Mouse (Mus musculus): ENCODE results near the gene Kat6b. TPM values are rescaled to one million over a fixed set of nuclear protein-coding genes. Genes with fewer than 3 reads are reported as not detected.

Gene Kat6b
- polyA plus RNA-seq, 1 experiment from 2014 or later, result 21.4 TPM

DNA sequence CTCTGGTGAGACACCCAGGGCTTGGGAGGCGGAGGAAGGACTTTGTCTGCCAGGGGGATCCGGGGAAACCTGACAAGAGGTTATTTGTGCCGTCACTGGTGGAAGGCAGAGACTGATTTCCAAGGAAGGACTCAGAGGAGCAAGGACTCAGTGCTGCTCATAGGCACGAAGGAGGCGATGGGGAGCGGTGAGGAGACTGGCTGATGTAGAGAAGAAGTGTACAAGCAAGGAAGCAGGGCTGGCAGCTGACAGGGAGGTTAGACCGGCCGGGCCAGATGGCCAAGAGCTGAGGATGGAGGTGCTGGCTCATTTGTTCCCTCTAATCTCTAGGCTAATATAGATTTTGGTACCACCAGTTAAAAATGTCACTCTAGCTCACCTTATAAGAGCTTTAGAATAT is 72.8 kb downstream of the Kat6b start:
- in situ Hi-C loops (cut with MboI; ENCODE audit: low pct_unique_long_range_greater_than_20kb), result no loop called here
- no peaks in the 10 kb centered on the region for H3K27me3 ChIP-seq
- no peak for TF ChIP-seq CTCF (IDR thresholded peaks at IDR 0.05)
- no peak for DNase-seq (ENCODE audit: low read depth, low spot score)
- ATAC-seq, result no peak
- CTCF ChIA-PET, result interaction anchor here (0.7 kb wide), 1 partner anchor 11 kb away, joined by 3 read pairs; no protein-coding TSS in a partner anchor
- POLR2A ChIA-PET, result no interaction called here

DNA sequence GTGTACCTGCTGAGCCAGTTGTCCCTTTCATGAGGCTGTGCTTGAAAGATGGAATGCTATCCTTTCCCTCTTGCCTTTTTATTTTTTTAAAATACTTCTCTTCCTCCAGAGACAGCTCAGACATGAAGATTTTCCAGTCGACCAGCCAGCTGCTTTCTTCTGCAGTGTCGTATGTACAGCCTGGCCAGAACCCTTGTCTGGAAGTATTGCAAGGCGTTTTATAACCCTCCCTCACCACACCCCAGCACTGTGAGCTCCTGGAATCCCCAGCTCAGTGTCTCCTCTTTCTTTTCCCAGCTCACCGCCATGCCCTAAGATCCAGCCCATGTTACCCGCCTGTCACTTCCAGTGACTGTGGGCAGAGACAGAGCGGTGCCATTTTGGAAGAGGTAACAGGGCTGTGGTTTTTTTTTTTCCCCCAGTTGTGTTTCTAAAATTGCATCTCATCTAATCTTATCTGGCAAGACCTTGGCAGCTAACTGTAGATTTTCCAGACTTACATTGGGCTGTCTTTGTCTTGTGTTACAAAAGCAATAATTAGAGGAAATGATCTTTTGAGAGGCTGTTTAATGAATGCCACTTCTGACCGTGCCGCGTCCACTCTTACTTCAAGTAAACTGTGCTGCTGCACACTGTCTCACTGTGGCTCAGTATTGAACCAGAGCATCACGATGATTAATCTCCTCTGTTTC is 77.4 kb downstream of the Kat6b start:
- TF ChIP-seq CTCF (IDR thresholded peaks at IDR 0.05), result no peak
- POLR2A ChIA-PET, result interaction anchor here (0.7 to 1.0 kb wide), 2 partner anchors 10 kb away, joined by 3 to 4 read pairs; no protein-coding TSS in a partner anchor
- in situ Hi-C loops (cut with MboI; ENCODE audit: low pct_unique_long_range_greater_than_20kb), result no loop called here
- H3K27me3 ChIP-seq, result no peaks in the 10 kb centered on the region
- ATAC-seq, result no peak
- CTCF ChIA-PET, result interaction anchor here (0.7 to 1.1 kb wide), 3 partner anchors 10 to 16 kb away, joined by 3 to 5 read pairs (median 3); no protein-coding TSS in a partner anchor
- no peak for DNase-seq (ENCODE audit: low read depth, low spot score)

DNA sequence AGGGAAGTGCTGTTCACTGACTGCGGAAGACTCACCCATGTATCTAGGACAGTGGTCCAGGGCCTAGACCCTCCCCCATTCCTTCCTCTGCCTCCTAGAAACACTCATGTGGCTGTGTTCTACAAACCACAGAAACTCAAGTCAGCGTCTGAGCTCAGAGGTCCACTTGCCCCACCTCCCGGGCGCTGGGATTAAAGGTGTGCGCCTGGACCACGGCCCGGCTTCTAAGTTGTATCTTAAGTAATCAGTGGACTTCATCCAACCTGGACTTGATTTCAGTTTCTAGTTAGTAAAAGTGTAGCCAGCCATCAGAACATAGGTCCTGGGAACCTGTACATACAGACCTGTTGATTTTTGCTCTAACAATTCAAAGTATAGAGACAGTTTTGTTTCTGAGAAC is 78.2 kb downstream of the Kat6b start:
- TF ChIP-seq CTCF (IDR thresholded peaks at IDR 0.05), result no peak
- DNase-seq (ENCODE audit: low read depth, low spot score) (no peak), ATAC-seq (no peak)
- ChIA-PET CTCF (no interaction called here), POLR2A (interaction anchor here (1.0 kb wide), 1 partner anchor 9 kb away, joined by 3 read pairs; no protein-coding TSS in a partner anchor)
- H3K27me3 ChIP-seq, result no peaks in the 10 kb centered on the region
- in situ Hi-C loops (cut with MboI; ENCODE audit: low pct_unique_long_range_greater_than_20kb), result no loop called here

DNA sequence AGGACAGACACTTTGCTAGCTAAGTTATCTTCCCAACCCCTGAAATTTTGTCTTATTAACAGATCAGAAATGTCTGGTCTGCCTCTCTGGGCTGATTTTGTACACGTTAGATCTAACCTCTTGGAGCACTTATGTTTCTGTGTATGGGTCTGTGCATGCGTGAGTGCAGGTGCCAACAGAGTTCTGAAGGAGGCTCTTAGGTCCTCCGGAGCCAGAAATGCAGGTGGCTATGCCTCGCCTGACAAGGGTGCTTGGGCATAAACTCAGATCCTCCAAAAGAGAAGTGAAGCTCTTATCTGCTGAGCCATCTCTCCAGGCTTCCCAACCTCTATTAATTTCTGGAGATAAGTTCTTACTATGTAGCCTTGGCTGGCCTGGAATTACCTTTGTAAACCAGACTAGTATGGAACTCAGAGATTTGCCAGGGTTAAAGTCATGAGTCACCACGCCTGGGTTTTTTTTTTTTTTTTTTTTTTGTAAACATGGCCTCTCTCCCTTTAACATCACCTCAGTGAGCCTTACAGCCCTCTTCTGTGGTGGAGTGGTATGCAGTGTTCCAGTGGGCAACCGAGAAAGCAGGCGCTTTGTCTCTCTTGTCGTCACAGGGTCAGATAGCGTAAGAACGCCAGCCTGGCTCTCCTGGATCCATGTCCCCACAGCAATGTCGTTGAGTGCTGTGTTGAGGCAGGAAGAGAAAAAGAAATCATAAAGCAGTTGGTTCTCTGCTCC is 79.4 kb downstream of the Kat6b start:
- POLR2A ChIA-PET, result no interaction called here
- CTCF ChIA-PET, result interaction anchor here (0.7 kb wide), 1 partner anchor 345 kb away, joined by 3 read pairs; no protein-coding TSS in a partner anchor
- in situ Hi-C loops (cut with MboI; ENCODE audit: low pct_unique_long_range_greater_than_20kb), result no loop called here
- no peak for DNase-seq (ENCODE audit: low read depth, low spot score)
- ATAC-seq, result no peak
- H3K27me3 ChIP-seq, result no peaks in the 10 kb centered on the region
- TF ChIP-seq CTCF (IDR thresholded peaks at IDR 0.05), result no peak

DNA sequence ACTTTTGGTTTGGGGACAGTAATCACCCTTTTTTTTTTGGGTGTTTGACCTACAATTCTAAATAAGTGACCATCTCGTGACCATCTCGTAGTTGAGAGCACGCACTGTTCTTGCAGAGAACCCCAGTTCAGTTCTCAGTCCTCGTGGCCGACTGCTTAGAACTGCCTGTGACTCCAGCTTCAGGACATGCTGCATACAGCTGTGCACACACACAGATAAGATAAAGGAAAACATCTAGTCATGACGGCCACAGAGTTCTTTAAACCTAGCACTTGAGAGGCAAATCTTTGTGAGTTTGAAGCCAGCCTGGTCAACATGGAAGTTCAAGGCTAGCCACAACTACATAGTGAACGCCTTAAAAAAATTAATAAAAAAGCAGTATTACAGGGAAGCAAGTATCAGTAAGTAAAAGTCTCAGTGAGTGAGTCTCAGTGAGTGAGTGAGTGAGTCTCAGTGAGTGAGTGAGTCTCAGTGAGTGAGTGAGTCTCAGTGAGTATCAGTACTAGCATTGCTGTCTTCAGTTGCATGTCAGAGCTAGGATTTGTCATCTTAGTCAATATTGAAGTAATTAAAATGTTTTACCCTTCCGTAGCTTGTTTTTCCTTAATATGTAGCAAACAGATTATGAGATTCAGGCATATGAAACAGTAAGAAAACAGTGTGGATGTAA is 80.3 kb downstream of the Kat6b start:
- in situ Hi-C loops (cut with MboI; ENCODE audit: low pct_unique_long_range_greater_than_20kb), result no loop called here
- TF ChIP-seq CTCF (IDR thresholded peaks at IDR 0.05), result no peak
- no peaks in the 10 kb centered on the region for H3K27me3 ChIP-seq
- DNase-seq (ENCODE audit: low read depth, low spot score), result no peak
- POLR2A ChIA-PET, result interaction anchor here (0.6 kb wide), 1 partner anchor 1297 kb away, joined by 3 read pairs; no protein-coding TSS in a partner anchor
- CTCF ChIA-PET, result interaction anchor here (0.9 kb wide), 1 partner anchor 31 kb away, joined by 3 read pairs; no protein-coding TSS in a partner anchor
- no peak for ATAC-seq

DNA sequence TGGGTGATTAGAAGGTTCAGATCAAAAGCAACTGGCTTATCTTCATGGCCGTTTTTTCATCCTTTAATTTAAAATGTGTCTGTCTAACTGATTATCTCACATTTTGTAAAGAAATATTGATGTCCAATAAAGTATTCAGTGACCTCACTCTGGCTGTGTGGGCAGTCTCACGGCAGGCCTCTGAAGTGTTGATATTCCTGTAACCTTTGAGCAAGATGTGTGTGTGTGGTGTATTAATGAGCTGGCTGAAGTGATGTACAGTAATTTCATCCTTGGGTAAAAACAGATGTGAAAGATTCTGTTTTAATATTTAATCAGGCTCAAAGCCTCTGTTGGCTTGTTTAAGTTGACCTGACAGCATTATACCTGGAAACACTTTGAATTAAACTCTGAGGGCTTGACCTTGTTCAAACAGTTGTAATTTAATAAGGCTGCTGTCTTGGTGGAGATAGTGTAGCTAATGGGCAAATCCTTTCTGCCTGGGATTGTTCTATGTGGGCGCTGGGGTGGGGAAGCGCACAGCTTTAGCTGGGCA is 82.4 kb downstream of the Kat6b start:
- POLR2A ChIA-PET, result interaction anchor here (0.9 kb wide), 1 partner anchor 11 kb away, joined by 3 read pairs; no protein-coding TSS in a partner anchor
- no peaks in the 10 kb centered on the region for H3K27me3 ChIP-seq
- in situ Hi-C loops (cut with MboI; ENCODE audit: low pct_unique_long_range_greater_than_20kb), result no loop called here

DNA sequence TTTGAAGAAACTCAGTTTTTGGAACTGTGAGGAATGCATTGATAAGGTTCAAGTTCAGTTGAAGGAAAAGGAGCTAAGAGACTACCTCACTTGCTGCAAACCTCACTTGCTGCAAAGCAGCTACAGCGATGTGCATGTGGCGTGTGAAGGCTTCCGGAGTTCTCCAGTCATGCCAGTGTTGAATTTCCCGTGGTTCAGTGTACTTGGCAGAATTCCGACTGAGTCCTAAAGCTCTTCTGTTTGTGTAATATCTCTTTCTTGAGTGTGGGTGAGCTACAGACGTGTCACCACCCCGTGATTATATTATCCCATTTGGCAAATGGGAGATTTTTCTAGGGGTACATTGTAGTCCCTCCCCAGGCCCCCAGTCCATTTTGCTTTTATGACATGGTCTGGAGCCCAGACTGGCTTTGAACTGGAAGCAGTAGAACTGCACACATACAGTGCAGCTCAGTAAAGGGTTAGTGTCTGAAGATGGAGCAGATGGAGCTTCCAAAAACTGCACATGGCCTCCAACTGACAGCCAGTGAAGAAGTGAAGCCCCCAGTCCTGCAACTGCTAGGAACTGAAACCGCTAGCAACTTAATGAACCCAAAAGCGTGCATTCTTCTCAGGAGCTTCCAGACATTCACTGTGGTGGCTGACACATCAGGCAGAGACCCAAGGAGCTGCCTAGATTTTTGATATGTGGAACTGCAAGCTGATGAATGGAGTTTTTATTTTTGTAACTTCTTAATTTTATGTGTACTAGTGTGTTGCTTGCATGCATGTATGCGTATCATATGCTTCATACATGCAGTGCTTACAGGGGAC is 84.5 kb downstream of the Kat6b start:
- CTCF ChIA-PET, result interaction anchor here (0.8 to 1.6 kb wide), 3 partner anchors 10 to 63 kb away, joined by 3 to 5 read pairs (median 3); no protein-coding TSS in a partner anchor
- in situ Hi-C loops (cut with MboI; ENCODE audit: low pct_unique_long_range_greater_than_20kb), result no loop called here
- POLR2A ChIA-PET, result no interaction called here
- no peaks in the 10 kb centered on the region for H3K27me3 ChIP-seq
- ATAC-seq, result no peak
- no peak for TF ChIP-seq CTCF (IDR thresholded peaks at IDR 0.05)
- no peak for DNase-seq (ENCODE audit: low read depth, low spot score)

More for the DNA sequence above, 82.4 kb downstream of the Kat6b start:
- TF ChIP-seq CTCF (IDR thresholded peaks at IDR 0.05), result no peak
- DNase-seq (ENCODE audit: low read depth, low spot score) (no peak), ATAC-seq (no peak)
- CTCF ChIA-PET, result interaction anchor here (1.5 kb wide), 1 partner anchor 8 kb away, joined by 4 read pairs; no protein-coding TSS in a partner anchor

DNA sequence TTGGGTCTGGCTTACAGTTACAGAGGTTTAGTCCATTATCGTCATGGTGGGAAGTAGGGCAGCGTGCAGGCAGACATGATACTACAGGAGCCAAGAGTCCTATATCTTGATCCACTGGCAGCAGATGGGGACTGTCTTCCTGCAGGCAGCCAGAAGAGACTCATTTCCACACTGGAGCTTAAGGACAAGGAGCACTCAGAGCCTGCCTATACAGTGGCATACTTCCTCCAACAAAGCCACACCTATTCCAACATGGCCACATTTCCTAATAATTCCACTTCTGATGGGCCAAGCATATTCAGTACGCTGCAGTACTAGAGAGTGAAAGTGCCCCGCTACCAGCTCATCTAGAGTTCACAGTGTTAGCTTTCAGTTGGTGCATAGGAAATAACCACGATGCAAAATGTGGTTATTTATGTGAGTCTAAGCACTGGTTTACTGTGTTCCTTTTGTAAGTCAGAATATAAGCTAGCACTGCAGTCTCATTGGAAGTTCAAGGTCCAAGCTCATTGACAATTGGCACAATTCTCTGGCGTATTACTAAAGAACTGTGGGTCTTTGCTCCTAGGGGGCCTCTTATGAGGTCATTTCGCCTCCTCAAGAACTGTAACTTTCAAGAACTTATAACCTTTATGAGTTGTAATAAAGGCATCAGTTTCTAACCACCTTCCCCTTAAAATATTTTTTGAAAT is 86.2 kb downstream of the Kat6b start:
- in situ Hi-C loops (cut with MboI; ENCODE audit: low pct_unique_long_range_greater_than_20kb), result no loop called here
- CTCF ChIA-PET, result interaction anchor here (0.9 to 2.9 kb wide), 3 partner anchors 11 to 17 kb away, joined by 3 to 12 read pairs (median 4); no protein-coding TSS in a partner anchor
- ATAC-seq (no peak), DNase-seq (ENCODE audit: low read depth, low spot score) (no peak)
- POLR2A ChIA-PET, result no interaction called here
- H3K27me3 ChIP-seq, result no peaks in the 10 kb centered on the region
- no peak for TF ChIP-seq CTCF (IDR thresholded peaks at IDR 0.05)

DNA sequence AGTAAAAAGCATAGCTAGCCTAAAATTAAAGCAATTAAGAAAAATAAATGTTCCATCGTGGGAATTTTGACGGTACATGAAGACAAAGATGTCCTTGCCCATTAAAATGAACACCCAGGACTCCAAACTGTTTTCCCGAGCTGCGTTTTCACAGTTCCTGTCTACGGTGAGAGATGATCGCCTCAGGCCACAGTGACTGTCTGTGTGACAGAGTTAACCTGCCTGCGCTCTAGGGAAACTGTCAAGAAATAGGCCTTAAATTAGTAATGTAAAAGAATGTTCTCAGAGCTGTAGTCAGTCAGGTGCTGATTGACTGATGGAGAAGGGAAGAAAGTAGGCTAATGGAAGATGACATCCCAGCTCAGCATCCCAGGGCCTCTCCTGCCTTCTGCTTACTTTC is 87.6 kb downstream of the Kat6b start:
- in situ Hi-C loops (cut with MboI; ENCODE audit: low pct_unique_long_range_greater_than_20kb), result no loop called here
- DNase-seq (ENCODE audit: low read depth, low spot score) (no peak), ATAC-seq (no peak)
- H3K27me3 ChIP-seq, result no peaks in the 10 kb centered on the region
- TF ChIP-seq CTCF (IDR thresholded peaks at IDR 0.05), result no peak
- ChIA-PET POLR2A (interaction anchor here (0.8 to 1.2 kb wide), 3 partner anchors 10 to 13 kb away, joined by 3 to 4 read pairs (median 3); no protein-coding TSS in a partner anchor), CTCF (interaction anchor here (1.3 to 2.9 kb wide), 3 partner anchors 11 to 16 kb away, joined by 3 to 12 read pairs (median 4); no protein-coding TSS in a partner anchor)

All from Patski (cell line).